In the genomic region with DNA sequence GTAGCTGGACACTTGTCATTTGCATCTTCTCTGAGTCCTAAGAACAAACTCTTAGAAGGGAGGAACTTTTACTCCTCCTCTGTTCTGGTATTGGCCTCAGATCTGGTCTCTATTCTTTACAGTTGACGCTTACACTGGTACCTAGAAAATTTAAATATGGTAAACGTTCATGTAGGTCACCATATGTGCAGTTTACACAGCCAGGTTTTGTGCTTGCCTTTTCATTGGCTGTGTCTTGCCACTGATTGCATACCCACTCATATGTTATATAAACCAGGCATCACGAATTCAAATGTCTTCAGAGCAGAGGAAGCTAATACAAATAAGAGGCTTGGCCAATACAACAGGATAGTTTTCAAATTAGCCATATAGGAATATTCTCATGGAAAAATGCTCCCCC, we compare ENCODE assay signal across 17 mouse cellular contexts.
"Had no signal": no experiment of that assay in that cellular context is flagged by ENCODE, and none has a peak within 500 bp of the region (broad histone marks: within the 10 kb centered on the region; RNA-seq: fewer than 3 reads in every experiment).

No protein-coding gene starts in this region.

- DNase-seq: lung, adult 18-20 months; lung, embryonic 14.5 days; lung, postnatal 10 days; lung, postnatal 4 days; midbrain, embryonic 14.5 days; retina, postnatal 1 day; right cerebral cortex, postnatal 14 days; spleen, adult 18-20 months; thymus, adult 2 months; thymus, postnatal 25 days; thymus, postnatal 4 days had no signal

- H3K27ac ChIP-seq: midbrain, embryonic 10.5 days; midbrain, embryonic 12.5 days; neural tube, embryonic 13.5 days; neural tube, embryonic 15.5 days had no signal

- ATAC-seq: midbrain, embryonic 16.5 days had no signal

- H3K4me3 ChIP-seq: midbrain, embryonic 10.5 days; midbrain, embryonic 12.5 days; myocyte; neural tube, embryonic 13.5 days; neural tube, embryonic 15.5 days had no signal
